Mouse (Mus musculus): ENCODE measurements at regions not wholly inside any gene's neighbourhood (a gene's known extent, or its start where the extent isn't known, plus 50 kb on each side); places are given as distances from the start of the nearest gene placed in this dataset.

DNA sequence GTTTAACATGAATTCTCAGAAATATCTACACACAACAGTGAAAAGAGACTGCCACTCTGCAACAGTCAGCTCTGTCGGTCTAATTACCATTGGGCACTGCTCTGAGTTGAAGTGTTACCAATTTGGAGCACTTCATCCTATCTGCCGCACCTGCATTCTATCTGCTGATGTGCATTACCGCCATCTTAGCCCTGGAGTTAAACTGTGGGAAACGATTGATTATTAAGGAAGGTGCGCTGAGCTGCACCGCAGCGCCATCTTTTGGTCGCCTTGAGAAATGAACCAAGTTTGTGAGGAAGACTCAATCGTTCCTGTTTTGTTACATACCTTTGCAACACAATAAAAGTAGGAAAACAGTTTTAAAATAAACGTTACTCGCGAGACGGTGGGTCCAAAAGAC is 110.5 kb downstream of the Rergl start:
- DNase-seq = peak; percentile 22

DNA sequence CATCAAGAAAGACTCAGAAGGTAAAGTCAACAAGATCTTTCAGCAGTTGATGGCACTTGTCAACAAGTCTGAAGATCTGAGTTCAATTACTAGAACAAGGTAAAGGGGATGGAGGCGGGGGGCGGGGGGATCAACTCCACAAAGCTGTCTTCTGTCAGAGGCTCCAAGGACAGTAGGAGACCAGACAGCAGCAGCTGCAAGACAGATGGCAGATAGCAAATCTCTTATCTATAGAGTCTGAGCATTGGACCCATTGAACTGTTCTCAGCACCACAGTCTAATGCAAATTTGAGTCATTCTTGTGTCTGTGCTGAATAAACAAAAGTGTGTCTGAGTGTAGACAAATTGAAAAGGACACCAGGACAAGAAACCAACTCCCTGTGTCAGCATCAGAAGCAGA is 150.8 kb downstream of the Rergl start:
- DNase-seq = no peak

DNA sequence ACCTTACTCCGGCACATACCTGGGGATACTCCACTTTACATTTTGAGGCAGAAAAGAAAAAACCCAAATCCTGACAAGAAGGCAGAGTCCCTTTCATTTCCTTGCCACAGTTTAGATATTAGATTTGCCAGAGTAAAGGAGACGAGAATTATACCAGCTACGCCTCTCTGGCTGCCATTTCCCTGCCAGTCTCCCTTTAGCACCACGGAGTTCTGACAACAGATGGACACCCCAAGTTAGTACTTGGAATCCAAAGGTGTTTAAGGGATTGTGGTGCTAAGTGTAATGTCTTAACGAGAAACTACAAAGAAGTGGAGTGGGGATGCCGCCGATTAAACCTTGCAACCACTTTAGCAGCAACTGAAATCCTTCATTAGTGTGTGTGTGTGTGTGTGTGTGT is 176.6 kb downstream of the Rergl start:
- DNase-seq = no peak

DNA sequence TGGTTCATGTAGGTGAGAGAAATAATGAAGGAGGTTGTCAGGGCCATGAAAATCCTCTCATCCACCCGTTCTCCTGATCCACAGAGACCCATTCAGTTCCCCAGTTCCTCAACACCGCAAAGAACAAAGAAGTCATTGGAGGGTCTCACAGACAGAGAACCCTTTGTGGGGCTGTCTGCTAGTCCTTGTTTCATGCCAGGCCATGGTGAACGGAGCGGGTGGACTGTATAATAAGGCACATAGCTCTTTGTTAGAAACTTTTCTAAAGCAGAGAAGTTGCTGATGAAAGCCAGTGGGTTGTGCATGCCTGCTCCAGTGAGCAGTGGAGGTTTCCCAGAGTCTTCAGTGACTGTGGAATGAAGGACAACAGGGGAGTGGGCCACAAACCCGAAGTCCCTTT is 194.1 kb downstream of the Rergl start:
- DNase-seq = no peak

DNA sequence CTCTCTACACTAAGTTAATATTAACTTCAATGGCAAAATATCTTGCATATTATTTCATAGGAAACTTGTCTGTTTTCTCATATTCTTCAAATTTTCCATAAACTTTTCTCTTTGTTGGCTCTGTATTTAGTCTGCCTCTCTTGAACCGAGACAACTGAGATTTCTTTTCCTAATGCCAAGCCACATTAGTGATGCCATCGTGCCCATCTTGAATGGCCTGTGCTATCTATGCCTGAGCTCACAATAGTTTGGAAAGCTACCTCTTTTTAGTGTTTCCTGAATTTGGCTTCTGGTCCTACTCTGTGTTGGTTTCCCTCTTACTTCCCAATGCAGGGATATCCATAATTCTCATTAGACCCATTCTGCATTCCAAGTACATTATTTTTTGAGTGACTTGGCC is 197.5 kb downstream of the Rergl start:
- DNase-seq = no peak

DNA sequence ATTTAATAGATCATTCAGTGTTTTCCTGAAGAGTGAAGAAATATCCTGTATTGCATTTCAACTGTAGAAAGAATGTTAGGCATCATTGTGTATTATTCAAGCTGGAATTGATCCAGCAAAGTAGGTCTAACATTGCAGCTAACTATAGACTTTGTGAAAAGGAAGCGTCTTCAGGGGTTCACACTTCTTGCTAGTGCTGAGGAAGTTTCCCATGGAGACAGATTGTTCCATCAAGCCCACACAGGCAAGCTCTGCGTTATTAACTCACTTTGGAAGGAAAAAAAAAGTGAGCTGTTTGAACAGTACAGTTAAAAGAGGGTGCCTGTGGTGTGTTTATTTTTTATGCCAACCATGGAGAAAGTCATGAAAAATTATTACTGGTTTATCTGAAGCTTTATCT is 206.1 kb downstream of the Rergl start:
- DNase-seq = no peak

DNA sequence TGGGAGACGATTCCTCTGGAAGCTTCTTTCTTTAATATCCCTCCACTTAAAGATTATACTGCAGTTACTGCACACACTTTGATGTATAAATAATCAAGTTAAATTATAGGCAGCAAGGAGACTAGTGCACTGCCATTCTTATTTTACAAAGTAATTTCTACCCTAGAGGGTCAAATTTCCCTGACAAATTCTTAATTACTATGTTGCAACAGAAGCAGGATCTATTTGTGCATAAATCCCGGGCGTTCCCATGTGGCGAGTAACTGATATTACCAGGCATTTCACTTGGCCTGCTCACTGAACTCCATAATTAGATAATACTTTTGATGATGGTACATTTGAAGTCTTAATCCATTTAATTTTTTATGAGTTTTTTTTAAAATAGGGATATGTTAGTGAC is 222.7 kb downstream of the Rergl start:
- no peak for DNase-seq

DNA sequence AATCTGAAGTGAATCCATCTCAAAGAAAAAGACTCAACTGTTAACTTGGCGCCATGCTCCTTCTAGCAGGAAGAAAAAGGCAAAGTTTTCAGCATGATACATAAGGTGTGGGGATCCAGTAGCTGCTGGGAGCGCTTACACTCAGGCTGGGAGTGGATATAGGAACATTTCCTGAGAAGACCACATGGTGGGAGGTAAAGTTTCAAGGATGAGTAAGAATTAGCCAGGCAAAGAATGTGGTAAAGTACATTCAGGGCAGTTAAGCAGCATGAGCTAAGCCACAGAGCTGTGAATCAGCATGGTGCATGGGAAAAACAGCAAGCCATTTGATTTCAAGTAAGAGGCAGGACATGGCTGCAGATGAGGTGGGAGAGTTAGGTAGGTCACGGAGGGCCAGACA is 226.3 kb downstream of the Rergl start:
- no peak for DNase-seq

DNA sequence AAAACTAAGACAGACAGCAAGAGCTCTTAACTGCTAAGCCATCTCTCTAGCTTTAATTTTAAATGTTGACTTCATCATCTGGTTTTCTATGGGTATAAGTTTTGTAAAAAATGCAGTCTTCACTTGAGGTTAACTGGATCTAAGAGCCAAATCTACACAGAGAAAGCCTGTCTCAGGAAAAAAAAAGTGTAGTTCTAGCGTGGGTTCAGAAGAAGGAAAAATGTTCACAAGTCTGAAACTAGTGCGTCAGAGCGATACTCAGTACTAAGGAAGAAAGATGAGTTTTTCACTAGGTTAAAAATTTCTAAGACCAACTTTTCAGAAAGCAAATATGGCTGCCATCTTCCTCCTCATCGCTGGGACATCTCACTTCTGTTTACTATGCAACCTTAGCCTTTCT is 248.1 kb downstream of the Rergl start:
- no peak for DNase-seq

DNA sequence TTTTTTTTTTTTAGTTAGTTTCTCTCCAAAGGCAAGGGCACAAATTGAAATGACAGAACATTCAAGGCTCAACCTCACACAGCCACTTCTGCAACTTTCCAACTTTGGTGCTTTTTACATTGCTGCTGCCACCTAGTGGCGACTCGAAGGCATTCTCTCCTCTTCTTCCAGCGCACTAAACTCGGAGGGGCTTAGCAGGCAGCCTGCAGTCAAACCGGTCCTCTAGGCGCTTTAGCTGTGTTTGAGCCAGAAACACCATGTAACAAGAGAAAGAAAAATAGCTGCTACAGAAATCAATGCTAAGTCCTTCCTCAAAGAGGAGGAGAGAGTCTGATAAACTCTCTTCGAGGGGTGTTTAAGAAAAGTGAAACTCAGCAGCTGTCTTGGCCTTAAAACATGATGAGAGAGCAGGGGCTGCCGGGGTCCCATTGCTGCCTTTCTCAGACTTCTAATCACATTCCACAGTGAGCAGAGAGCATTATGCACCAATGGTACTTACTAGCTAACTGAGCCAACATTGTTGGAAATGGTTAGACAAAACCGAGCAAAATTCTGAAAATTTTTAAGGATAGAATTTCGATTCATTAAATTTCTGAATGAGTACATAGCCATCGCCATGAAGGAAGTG is 252.7 kb downstream of the Rergl start:
- peak; percentile 54 for DNase-seq

DNA sequence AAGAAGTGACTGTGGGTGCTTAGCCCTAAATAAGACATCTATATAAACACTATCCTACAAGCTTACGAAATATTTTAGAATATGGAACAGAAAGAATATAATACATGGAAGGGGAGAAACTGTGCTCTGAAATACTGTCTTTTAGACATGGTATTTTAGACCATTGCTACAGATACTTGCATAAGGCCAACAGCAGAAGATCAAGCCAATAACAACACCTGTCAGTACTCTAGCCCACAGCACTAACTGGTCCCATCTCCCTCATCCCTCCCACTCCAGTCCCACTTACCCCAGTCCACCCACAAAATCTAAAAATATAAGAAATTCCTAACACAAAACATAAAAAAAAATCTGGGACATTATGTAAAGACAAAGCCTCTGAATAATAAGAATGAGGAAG is 275.6 kb downstream of the Rergl start:
- no peak for DNase-seq

DNA sequence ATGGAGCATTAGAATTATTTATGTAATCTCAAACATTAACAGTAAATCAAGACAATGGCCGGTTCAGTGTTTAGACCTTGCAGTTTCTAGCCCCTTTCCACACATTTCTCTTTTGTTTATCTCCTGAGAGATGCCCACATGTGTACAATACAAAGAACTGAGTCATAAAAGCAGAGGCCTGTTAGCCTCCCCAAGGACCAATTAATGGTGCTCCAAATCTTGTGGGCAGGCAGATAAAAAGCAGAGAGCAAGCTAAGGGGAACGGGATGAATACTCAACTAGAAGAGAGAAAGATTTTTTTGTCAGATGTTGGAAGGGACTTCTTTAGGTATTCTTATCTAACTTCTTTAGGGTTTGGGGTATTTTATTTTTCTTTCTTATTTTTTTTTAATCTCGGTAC is 287.3 kb downstream of the Rergl start:
- no peak for DNase-seq

DNA sequence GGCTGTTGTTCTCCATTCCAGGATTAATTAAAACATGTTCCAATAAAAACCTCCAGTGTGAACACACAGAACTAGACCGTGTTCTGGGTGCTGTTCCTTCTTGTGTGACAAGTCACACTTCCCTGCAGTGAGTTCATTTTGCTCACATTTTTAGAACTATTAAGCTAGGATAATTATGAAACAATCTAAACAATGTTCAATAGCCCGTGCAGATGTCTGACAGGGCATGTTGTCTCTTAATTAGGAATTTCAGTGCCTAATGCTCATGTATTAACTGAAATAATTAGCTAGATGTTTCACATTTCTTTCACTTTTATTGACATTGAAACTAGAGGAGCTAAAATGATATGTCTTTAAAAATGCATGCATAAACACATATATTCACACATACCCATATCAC is 291.5 kb downstream of the Rergl start:
- DNase-seq = no peak

DNA sequence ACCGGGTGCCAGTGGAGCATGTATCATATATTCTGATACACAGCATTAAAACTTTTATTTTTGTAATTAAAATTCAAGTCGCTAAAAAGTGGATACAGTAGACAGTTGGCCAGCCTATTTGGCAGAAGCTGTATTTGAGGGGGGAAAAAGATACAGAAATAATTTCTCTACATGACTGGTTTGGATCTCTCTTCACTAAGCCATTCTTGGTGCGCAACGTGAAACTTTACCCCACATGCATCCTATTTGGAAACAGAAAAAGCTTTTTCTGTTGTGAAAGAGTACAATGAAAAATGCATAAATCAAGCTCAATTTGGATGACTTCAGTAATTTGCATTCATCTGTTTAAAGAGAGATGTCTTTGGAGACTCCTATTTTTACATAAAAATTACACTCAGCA is 303.2 kb downstream of the Rergl start:
- no peak for DNase-seq

DNA sequence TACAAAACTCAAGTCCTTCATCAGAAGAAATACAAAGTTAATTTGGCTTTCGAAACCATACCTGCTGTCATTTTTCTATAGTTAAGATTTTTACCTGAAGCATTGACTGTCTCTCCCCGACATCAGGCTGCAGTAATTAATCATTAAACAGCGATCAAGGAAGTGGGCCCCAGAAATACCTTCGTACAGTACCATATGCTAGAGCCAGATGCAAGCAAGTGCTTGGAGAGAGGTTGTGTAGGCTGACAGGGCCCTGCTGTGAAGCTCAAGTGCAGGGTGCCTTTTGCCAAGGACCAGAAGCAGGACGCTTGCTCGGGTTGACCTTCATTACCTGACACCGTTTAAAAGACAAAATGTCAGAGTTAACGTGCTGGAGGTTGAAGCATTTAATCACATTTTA is 315.3 kb downstream of the Rergl start:
- DNase-seq = no peak

DNA sequence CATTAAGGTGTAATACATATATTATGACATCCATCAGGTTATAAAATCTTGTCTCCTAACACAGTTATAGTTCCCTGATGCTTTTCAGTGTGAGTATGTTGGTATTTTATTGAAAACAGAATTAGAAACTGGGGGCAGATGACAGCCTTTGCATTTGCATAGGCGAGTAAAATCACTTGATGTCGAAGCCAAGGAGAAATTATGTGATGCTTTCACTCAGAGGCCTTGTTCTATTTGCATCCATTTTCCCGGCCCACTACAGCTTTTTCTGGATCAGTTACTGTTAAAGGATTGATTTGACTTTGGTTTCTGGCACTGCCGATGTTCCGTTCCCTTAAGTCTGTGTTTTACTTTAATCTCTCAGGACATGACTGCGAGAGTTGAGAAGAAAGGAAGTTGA is 341.4 kb downstream of the Rergl start:
- DNase-seq = no peak

DNA sequence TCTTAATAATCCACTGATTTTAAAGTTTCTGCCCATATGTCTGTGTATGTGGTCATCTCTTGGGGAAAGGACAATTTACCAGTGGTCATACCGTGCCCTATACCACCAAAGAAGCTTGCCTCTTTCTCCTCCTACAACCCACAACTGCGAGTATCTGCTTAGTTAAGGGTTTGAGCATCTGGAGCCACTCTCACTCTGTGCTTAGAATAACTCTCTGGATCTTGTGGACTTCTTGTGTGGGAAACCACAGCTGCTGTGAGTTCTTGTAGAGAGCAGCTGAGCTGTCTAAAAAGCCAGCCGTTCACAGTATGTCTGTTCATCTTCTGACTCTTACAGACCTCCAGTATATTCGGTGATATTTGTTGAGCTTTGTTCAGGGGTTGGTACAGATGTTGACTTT is 342.0 kb downstream of the Rergl start:
- no peak for DNase-seq

DNA sequence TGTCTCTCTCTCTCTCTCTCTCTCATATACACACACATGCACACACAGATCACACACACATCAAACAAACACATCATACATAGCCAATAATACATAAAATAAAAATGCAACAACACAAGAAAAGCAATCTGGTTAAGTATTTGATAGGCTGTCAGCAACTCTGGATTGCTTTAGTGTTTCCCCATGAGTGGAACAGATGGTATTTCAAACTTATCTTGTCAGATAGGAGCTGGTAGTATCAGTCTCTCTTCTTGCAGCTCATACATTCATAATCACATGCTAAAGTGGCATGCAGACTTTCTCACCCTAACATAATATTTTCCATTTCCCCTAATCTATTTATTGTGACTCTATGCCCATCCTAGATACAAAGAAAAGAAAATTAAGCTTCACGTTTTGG is 347.0 kb downstream of the Rergl start:
- no peak for DNase-seq

DNA sequence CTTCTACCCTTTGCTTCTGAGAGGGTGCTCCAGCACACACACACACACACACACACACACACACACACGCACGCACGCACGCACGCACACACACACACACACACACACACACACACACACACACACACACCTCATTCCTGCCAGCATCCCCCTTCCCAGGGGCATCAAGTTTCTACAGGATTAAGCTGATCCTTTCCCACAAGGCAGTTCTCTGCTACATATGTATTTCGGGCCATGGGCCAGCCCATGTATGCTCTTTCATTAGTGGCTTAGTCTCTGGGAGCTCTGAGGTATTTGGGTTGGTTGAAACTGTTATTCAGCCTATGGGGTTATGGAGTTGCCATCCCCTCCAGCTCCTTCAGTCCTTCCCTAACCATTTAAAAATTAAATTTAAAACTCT is 366.1 kb downstream of the Rergl start:
- no peak for DNase-seq

DNA sequence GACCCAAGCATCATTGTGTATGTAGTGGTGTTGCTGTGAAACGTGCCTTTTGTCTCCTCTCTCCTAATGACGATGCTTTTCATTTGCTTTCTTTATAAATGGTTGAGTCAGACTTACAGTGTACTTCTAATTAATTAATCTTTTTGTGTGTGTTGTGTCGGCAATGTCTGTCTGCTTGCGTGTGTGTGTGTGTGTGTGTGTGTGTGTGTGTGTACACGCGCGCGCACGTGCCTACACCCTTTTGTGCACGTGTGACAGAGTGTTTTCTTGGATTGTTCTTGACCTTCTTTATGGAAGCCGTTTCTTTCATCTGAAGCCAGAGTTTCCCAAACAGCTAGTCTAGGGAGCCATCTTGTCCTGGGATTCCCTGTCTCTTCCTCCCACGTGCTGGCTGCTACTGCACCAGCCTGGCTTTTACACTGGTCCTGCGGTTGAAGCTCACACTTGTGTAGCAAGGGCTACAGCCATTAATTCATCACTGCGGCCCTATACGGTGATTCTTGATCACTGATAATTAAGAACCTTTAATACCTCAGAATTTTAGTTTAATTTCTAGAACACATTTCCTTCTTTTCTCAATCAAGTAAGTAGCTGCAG is 369.6 kb downstream of the Rergl start:
- no peak for DNase-seq

DNA sequence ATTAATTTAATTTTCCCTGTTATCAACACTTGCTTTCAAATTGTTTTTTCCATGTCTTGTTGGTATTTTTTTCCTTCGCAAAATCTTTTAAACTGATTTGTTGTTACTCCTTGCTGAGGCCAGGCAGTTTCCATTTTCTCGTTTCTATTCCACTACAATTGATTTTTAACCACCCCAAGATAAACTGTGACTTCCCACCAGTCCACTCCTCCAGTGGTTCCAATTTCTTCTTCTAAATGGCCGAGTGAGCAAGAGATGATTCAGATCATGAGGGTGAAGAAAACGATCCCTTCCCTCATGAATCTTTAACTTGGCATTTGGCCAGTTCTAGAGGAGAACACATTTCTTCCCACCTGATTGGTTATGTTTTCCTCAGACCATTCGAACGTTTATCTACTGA is 393.5 kb downstream of the Rergl start:
- no peak for DNase-seq

DNA sequence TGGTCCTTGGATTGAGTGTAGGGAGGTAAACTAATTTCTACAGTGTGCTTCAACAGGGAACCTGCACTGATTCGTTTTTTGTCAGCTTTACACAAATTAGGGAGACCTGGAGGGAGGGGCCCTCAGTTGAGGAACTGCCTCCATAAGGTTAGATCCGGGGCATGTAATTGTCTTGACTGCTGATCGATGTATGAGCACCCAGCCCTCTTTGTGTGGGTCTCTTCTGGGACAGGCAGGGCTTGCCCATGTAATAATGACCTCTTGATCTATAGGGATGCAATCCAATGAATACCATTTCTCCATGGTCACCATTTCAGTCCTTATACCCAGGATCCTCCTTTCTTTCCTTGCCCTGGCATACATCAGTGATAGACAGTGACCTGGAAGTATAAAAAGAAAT is 398.4 kb downstream of the Rergl start:
- no peak for DNase-seq

DNA sequence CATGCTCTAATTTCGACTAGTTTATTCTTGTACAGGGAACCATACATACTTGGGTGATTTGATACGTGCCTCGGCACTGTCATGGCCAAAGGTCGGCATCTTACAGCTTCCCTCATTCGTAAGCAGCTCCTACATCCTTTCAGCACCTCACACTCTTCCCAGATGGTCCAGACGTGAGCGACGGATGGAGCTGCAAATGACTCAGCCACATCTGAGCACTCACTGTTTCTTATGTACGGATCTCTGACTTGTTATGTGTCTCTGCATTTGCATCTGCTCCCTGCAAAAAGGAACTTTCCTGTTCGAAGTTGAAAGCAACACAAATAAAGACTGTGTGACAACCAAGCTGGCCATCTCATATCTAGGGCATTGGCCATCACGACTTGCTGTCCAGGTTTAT is 402.5 kb downstream of the Rergl start:
- no peak for DNase-seq

DNA sequence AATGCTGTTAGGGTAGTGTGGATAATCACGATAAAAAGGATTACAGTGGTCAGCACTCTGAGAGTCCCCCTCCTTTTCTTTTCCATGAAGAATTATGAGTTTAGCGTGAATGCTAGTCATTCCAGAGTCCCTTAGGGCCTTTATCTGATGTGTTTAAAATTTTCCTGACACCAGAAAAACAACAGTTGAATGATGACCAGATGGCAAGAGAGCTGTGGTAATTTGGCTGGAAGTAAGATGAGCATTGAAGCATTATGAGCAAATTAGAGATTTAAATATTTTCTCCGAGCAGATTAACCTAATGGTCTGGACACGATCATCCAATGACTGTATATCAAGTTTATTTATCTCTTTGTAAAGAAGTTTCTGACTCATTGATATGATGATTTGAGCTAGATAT is 417.1 kb upstream of the Igbp1b start:
- no peak for DNase-seq

DNA sequence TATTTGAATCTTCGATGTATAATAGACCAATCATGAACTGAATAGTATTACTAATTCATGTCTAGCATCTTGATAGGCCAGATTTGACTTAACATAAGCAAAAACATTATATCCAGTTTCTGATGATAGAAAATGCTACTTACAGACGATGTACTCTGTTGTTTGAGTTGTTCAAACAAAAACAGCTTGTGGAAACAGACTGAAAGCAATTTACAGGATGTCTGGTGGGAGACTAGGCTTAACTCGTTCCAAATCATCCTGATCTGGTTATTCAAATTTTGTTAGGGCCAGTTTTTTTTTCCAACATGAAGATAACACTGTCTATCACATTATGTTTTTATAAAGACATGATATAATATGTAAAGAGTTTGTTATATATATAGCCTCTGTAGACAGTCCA is 369.4 kb upstream of the Igbp1b start:
- DNase-seq = no peak

All from adrenal gland, postnatal 25 days (tissue).